Comparison of ENCODE assay signal across 9 mouse cellular contexts in genomic region chr11:58967346-58967745, GRCm38 (mm10). TPM values are rescaled to one million over a fixed set of nuclear protein-coding genes. Genes with fewer than 3 reads are reported as not detected.
DNase-seq lines count a peak whose midpoint lies in the region; ATAC-seq and TF ChIP-seq lines count a peak whose summit lies in the region.
"Had no signal": no experiment of that assay in that cellular context is flagged by ENCODE, and none has a peak within 500 bp of the region (broad histone marks: within the 10 kb centered on the region; RNA-seq: fewer than 3 reads in every experiment).

No protein-coding gene starts in this region.

- no peak overlapping the region for H3K9ac ChIP-seq in kidney, embryonic 16.5 days (replicated peaks; ENCODE audit: low read length)
- H3K9ac ChIP-seq in hindbrain, embryonic 14.5 days, result no peak overlapping the region

- H3K27me3 ChIP-seq in kidney, adult 2 months (replicated peaks; ENCODE audit: control insufficient read depth, insufficient read depth, low read length), result no peaks in the 10 kb centered on the region
- H3K27me3 ChIP-seq in kidney, embryonic 16.5 days (ENCODE audit: insufficient read depth, low read length), result peaks cover under 1% of the 10 kb centered on the region; the same call in 1 of the 2 replicates
- no peaks in the 10 kb centered on the region for H3K27me3 ChIP-seq in hindbrain, embryonic 14.5 days (ENCODE audit: control insufficient read depth, insufficient read depth, low read length)

- no peak overlapping the region for H3K4me2 ChIP-seq in kidney, embryonic 16.5 days (replicated peaks; ENCODE audit: low read depth, low read length)
- no peak overlapping the region for H3K4me2 ChIP-seq in hindbrain, embryonic 14.5 days (replicated peaks)

- WGBS in kidney, adult 2 months, result 93% methylated on average over 1 of the region's 1 CpGs
- 100% methylated on average over 1 of the region's 1 CpGs for WGBS in kidney, embryonic 16.5 days
- WGBS in hindbrain, embryonic 14.5 days, result 100% methylated on average over 1 of the region's 1 CpGs

- no peaks in the 10 kb centered on the region for H3K36me3 ChIP-seq in kidney, adult 2 months (ENCODE audit: control insufficient read depth, insufficient read depth, low read length)
- H3K36me3 ChIP-seq in kidney, embryonic 16.5 days (ENCODE audit: insufficient read depth, low read length), result peaks cover 10% of the 10 kb centered on the region
- H3K36me3 ChIP-seq in hindbrain, embryonic 14.5 days (replicated peaks; ENCODE audit: control insufficient read depth, insufficient read depth), result peaks cover 6% of the 10 kb centered on the region

- no peak overlapping the region for H3K27ac ChIP-seq in kidney, adult 2 months (ENCODE audit: insufficient read depth, low read depth, low read length)
- H3K27ac ChIP-seq in kidney, embryonic 16.5 days (ENCODE audit: low read length), result no peak overlapping the region
- no peak overlapping the region for H3K27ac ChIP-seq in hindbrain, embryonic 14.5 days
- H3K27ac ChIP-seq: macrophage had no signal

- no peak for ATAC-seq in kidney, embryonic 16.5 days (ENCODE audit: low FRiP score, low TSS enrichment)
- ATAC-seq in hindbrain, embryonic 14.5 days (ENCODE audit: low FRiP score), result no peak

- peak; percentile 46 for TF ChIP-seq CTCF in kidney, adult 2 months (conservative IDR thresholded peaks at IDR 0.05; ENCODE audit: insufficient read depth, insufficient read length, low read depth, low read length)

- DNase-seq in kidney, adult 2 months, result no peak
- DNase-seq in CD8-positive naive resting alpha-beta T cell, adult 2 months (ENCODE audit: low read depth in 2 of 2, low spot score in 2 of 2), result peak; percentile 26 to 61
- DNase-seq in NIH3T3 (ENCODE audit: low read depth), result peak; percentile 58
- peak; percentile 82 for DNase-seq in lung, postnatal 36 days
- no peak for DNase-seq in hindbrain, embryonic 14.5 days (ENCODE audit: low spot score)
- no peak for DNase-seq in urinary bladder, postnatal 4 days (ENCODE audit: low spot score in 2 of 2)
- no peak for DNase-seq in layer of hippocampus, adult 9-11 months

- no peaks in the 10 kb centered on the region for H3K9me3 ChIP-seq in kidney, embryonic 16.5 days (ENCODE audit: low read length)
- H3K9me3 ChIP-seq in hindbrain, embryonic 14.5 days (ENCODE audit: control insufficient read depth, low read length), result no peaks in the 10 kb centered on the region

- H3K4me1 ChIP-seq in kidney, adult 2 months (ENCODE audit: control insufficient read depth, insufficient read depth, low read length), result peaks cover 24% of the 10 kb centered on the region; the same call in 1 of the 2 replicates
- peaks cover 44% of the 10 kb centered on the region for H3K4me1 ChIP-seq in kidney, embryonic 16.5 days (ENCODE audit: insufficient read depth, low read length)
- no peaks in the 10 kb centered on the region for H3K4me1 ChIP-seq in hindbrain, embryonic 14.5 days (replicated peaks; ENCODE audit: control insufficient read depth, insufficient read depth, low read length)

- TF ChIP-seq POLR2A in kidney, adult 2 months (IDR thresholded peaks at IDR 0.05; ENCODE audit: low read depth, low read length), result no peak

- no peak overlapping the region for H3K4me3 ChIP-seq in kidney, adult 2 months (ENCODE audit: insufficient read depth, low read depth, low read length)
- H3K4me3 ChIP-seq in kidney, embryonic 16.5 days (ENCODE audit: low read length), result no peak overlapping the region
- H3K4me3 ChIP-seq in hindbrain, embryonic 14.5 days (replicated peaks; ENCODE audit: low read length), result no peak overlapping the region

RNA-seq across cellular contexts. Expression of gene Trim11, which starts 10.5 kb away (rescaled TPM):
- polyA plus RNA-seq in kidney, adult 2 months (2012; rRNA removed), result 19.4 and 20.7 TPM in 2 replicates
- 22.9 and 25.9 TPM in 2 replicates for polyA plus RNA-seq in kidney, embryonic 16.5 days (2015; fragmentation: Nextera tagmentation; extraction: Ambion mirVana)
- 18.9 and 22.1 TPM in 2 replicates for polyA plus RNA-seq in hindbrain, embryonic 14.5 days (2014; fragmentation: Nextera tagmentation; extraction: Ambion mirVana)

RNA-seq across cellular contexts. Expression of gene Hist3h2a, which starts 12.9 kb away (rescaled TPM):
- 29.0 and 29.5 TPM in 2 replicates for polyA plus RNA-seq in kidney, adult 2 months (2012; rRNA removed)
- 39.5 and 39.7 TPM in 2 replicates for polyA plus RNA-seq in kidney, embryonic 16.5 days (2015; fragmentation: Nextera tagmentation; extraction: Ambion mirVana)
- polyA plus RNA-seq in hindbrain, embryonic 14.5 days (2014; fragmentation: Nextera tagmentation; extraction: Ambion mirVana), result 86.9 and 94.9 TPM in 2 replicates

RNA-seq across cellular contexts. Expression of gene Trim17, which starts 12.9 kb away (rescaled TPM):
- polyA plus RNA-seq in kidney, adult 2 months (2012; rRNA removed), result 0.34 and 0.48 TPM in 2 replicates
- polyA plus RNA-seq in kidney, embryonic 16.5 days (2015; fragmentation: Nextera tagmentation; extraction: Ambion mirVana), result 0.42 and 0.64 TPM in 2 replicates
- polyA plus RNA-seq in hindbrain, embryonic 14.5 days (2014; fragmentation: Nextera tagmentation; extraction: Ambion mirVana), result 0.76 and 1.1 TPM in 2 replicates

RNA-seq across cellular contexts. Expression of gene Hist3h2ba, which starts 18.6 kb away (rescaled TPM):
- 3.0 and 5.3 TPM in 2 replicates for polyA plus RNA-seq in kidney, adult 2 months (2012; rRNA removed)
- 93.4 and 93.5 TPM in 2 replicates for polyA plus RNA-seq in kidney, embryonic 16.5 days (2015; fragmentation: Nextera tagmentation; extraction: Ambion mirVana)
- 109 and 138 TPM in 2 replicates for polyA plus RNA-seq in hindbrain, embryonic 14.5 days (2014; fragmentation: Nextera tagmentation; extraction: Ambion mirVana)
- polyA plus RNA-seq: macrophage had no signal

RNA-seq across cellular contexts. Expression of gene Rnf187, which starts 28.6 kb away (rescaled TPM):
- polyA plus RNA-seq in kidney, adult 2 months (2012; rRNA removed), result 251 and 307 TPM in 2 replicates
- 217 and 219 TPM in 2 replicates for polyA plus RNA-seq in kidney, embryonic 16.5 days (2015; fragmentation: Nextera tagmentation; extraction: Ambion mirVana)
- polyA plus RNA-seq in hindbrain, embryonic 14.5 days (2014; fragmentation: Nextera tagmentation; extraction: Ambion mirVana), result 682 and 743 TPM in 2 replicates

Comparison
In these comparisons a context has a peak if more than half of its experiments do, and no peak if none do; other contexts are left out.
1. DNase-seq: peak in CD8-positive naive resting alpha-beta T cell, adult 2 months (2 of 2), NIH3T3 (single experiment) and lung, postnatal 36 days (single experiment); none in kidney, adult 2 months (single experiment), hindbrain, embryonic 14.5 days (single experiment), urinary bladder, postnatal 4 days (0 of 2) and layer of hippocampus, adult 9-11 months (single experiment).